Mouse (Mus musculus) CH12.LX (cell line): ENCODE results near the gene Senp8. TPM values are rescaled to one million over a fixed set of nuclear protein-coding genes. Genes with fewer than 3 reads are reported as not detected.

Source experiments
- DNase-seq: peaks from one replicate; pipeline ENCODE4 v3.0.0-alpha.2; 2013; ENCODE audit errors: extremely low read depth
- H3K27ac ChIP-seq: 2 replicates; pipeline ENCODE4 v1.5.1; 2012; ENCODE audit warnings: low read depth, mild to moderate bottlenecking, control low read depth, moderate library complexity; ENCODE audit not compliant: insufficient read depth
- H3K27me3 ChIP-seq: replicated peaks from 2 replicates; pipeline ENCODE3; 2012; ENCODE audit warnings: inconsistent platforms
- H3K36me3 ChIP-seq, 2 experiments: replicated peaks in 1 of 2; 2 replicates each; pipeline versions ENCODE3 to v1.6.1; 2012; ENCODE audit warnings: inconsistent platforms in 1 of 2, low read length in 1 of 2, mild to moderate bottlenecking in 1 of 2, mixed read lengths in 1 of 2, moderate library complexity in 1 of 2; ENCODE audit not compliant: control insufficient read depth in 1 of 2, insufficient read depth in 1 of 2
- H3K4me1 ChIP-seq, 2 experiments: 2 replicates each; pipeline ENCODE4 v1.6.1; 2012; ENCODE audit warnings: inconsistent platforms in 1 of 2, moderate library complexity in 1 of 2; ENCODE audit not compliant: insufficient read depth in 2 of 2, control insufficient read depth in 1 of 2
- H3K4me2 ChIP-seq: 2 replicates; pipeline ENCODE4 v1.6.1; 2012; ENCODE audit warnings: low read depth, mild to moderate bottlenecking, control low read depth; ENCODE audit not compliant: poor library complexity, insufficient read depth, severe bottlenecking
- H3K4me3 ChIP-seq, 3 experiments: fragments of 150-350 bp in 1 of 3; sonication (generic) in 1 of 3; replicated peaks in 1 of 3; 2 replicates each; pipeline versions ENCODE3 to v1.5.1; 2011 to 2012; ENCODE audit warnings: low read depth in 2 of 3, low read length in 2 of 3, mild to moderate bottlenecking in 2 of 3, moderate library complexity in 2 of 3, control low read depth in 1 of 3, improper control_type of control experiment in 1 of 3, inconsistent platforms in 1 of 3, mixed read lengths in 1 of 3; ENCODE audit not compliant: poor library complexity in 1 of 3
- H3K79me2 ChIP-seq: replicated peaks from 2 replicates; pipeline ENCODE4 v1.6.1; 2012; ENCODE audit warnings: mild to moderate bottlenecking, moderate library complexity; ENCODE audit not compliant: control insufficient read depth, poor library complexity, insufficient read depth, severe bottlenecking; ENCODE audit errors: extremely low read depth
- H3K9ac ChIP-seq: 2 replicates; pipeline ENCODE4 v1.6.1; 2012; ENCODE audit warnings: low read depth, mild to moderate bottlenecking, control low read depth, moderate library complexity; ENCODE audit not compliant: insufficient read depth
- H3K9me3 ChIP-seq: replicated peaks from 2 replicates; pipeline ENCODE3; 2012; ENCODE audit warnings: low read length, inconsistent platforms, mixed read lengths
- CHD1 ChIP-seq: IDR thresholded peaks from 2 replicates; pipeline ENCODE4 v1.6.1; 2012; ENCODE audit warnings: low read depth, low read length, improper control_type of control experiment, inconsistent platforms
- CHD2 ChIP-seq: IDR thresholded peaks from 2 replicates; pipeline ENCODE4 v1.6.1; 2011; ENCODE audit warnings: low read length, improper control_type of control experiment
- ELF1 ChIP-seq: IDR thresholded peaks from 2 replicates; pipeline ENCODE4 v1.6.1; 2014; ENCODE audit warnings: low read depth, mild to moderate bottlenecking, inconsistent platforms, low read length, improper control_type of control experiment
- EP300 ChIP-seq: IDR thresholded peaks from 2 replicates; pipeline ENCODE4 v1.6.1; 2011; ENCODE audit warnings: low read length, improper control_type of control experiment
- IRF4 ChIP-seq: IDR thresholded peaks from 2 replicates; pipeline ENCODE4 v1.6.1; 2014; ENCODE audit warnings: low read depth, mild to moderate bottlenecking, inconsistent platforms, low read length, improper control_type of control experiment
- JUN ChIP-seq: IDR thresholded peaks from 2 replicates; pipeline ENCODE4 v1.6.1; 2011; ENCODE audit warnings: low read depth, mild to moderate bottlenecking, low read length, improper control_type of control experiment, moderate library complexity; ENCODE audit not compliant: insufficient read depth
- JUND ChIP-seq: conservative IDR thresholded peaks from 2 replicates; pipeline ENCODE4 v1.6.1; 2011; ENCODE audit warnings: low read depth, low read length, improper control_type of control experiment
- MXI1 ChIP-seq: IDR thresholded peaks from 2 replicates; pipeline ENCODE4 v1.6.1; 2011; ENCODE audit warnings: mild to moderate bottlenecking, low read depth, low read length, improper control_type of control experiment
- NRF1 ChIP-seq: IDR thresholded peaks from 2 replicates; pipeline ENCODE4 v1.6.1; 2014; ENCODE audit warnings: low read depth, mild to moderate bottlenecking, inconsistent platforms, low read length, improper control_type of control experiment, moderate library complexity
- PAX5 ChIP-seq: IDR thresholded peaks from 2 replicates; pipeline ENCODE4 v1.6.1; 2012; ENCODE audit warnings: low read length, inconsistent platforms, mixed read lengths
- POLR2A ChIP-seq: IDR thresholded peaks from 2 replicates; pipeline ENCODE4 v1.6.1; 2011; ENCODE audit warnings: low read depth, mild to moderate bottlenecking, improper control_type of control experiment, low read length
- POLR2AphosphoS2 ChIP-seq: IDR thresholded peaks from 2 replicates; pipeline ENCODE4 v1.6.1; 2011; ENCODE audit warnings: low read depth, low read length, improper control_type of control experiment
- RCOR1 ChIP-seq: conservative IDR thresholded peaks from 2 replicates; pipeline ENCODE4 v1.6.1; 2012; ENCODE audit warnings: low read depth, mild to moderate bottlenecking, inconsistent platforms, low read length, improper control_type of control experiment
- ZC3H11A ChIP-seq: IDR thresholded peaks from 2 replicates; pipeline ENCODE4 v1.6.1; 2012; ENCODE audit warnings: low read depth, mild to moderate bottlenecking, inconsistent platforms, low read length, improper control_type of control experiment
- ZNF384 ChIP-seq: IDR thresholded peaks from 2 replicates; pipeline ENCODE4 v1.6.1; 2012; ENCODE audit warnings: low read depth, low read length, improper control_type of control experiment, inconsistent platforms
- dilution Hi-C: fragments of 300-500 bp; cut with MboI; formaldehyde crosslinking; loops from 2 replicates; pipeline ENCODE4 v1.14.3; 2020; ENCODE audit warnings: low sequenced_read_pairs; ENCODE audit not compliant: extremely low pct_unique_long_range_greater_than_20kb, extremely low pct_ligation_motif_present
- in situ Hi-C: fragments of 300-500 bp; cut with MboI; formaldehyde crosslinking; loops from 3 replicates; pipeline ENCODE4 v1.14.3; 2019; ENCODE audit warnings: low sequenced_read_pairs, low pct_ligation_motif_present, low pct_unique_long_range_greater_than_20kb, mixed read lengths
- polyA plus RNA-seq: library from polyadenylated mRNA; unstranded; fragments of >175 nt; gene quantifications from 2 replicates; pipeline ENCODE4 v1.2.1, GENCODE M21; 2012; ENCODE audit warnings: low read depth; ENCODE audit not compliant: insufficient read length
- total RNA-seq, 2 experiments: library from RNA; depleted of rRNA; stranded (reverse); fragments of 300-350 nt in 1 of 2; fragments of >200 nt in 1 of 2; gene quantifications; 2 replicates each; pipeline ENCODE4 v1.2.3; 2012 to 2014

Senp8 gene
- total and polyA plus RNA-seq, 3 experiments = 5.2 to 8.5 (median 6.1) TPM

GRCm38 (mm10) chr9:59695451-59695813 is 55.1 kb downstream of the Senp8 start:
- H3K4me2 ChIP-seq = no peak overlapping the region
- H3K79me2 ChIP-seq = no peaks in the 10 kb centered on the region
- in situ Hi-C loops = no loop called here
- no peaks in the 10 kb centered on the region for H3K36me3 ChIP-seq
- H3K9ac ChIP-seq = no peak overlapping the region
- DNase-seq = no peak
- no peak for TF ChIP-seq JUND
- no peak for TF ChIP-seq RCOR1
- TF ChIP-seq CHD1 = no peak
- dilution Hi-C loops = no loop called here
- no peaks in the 10 kb centered on the region for H3K9me3 ChIP-seq
- no peaks in the 10 kb centered on the region for H3K4me1 ChIP-seq
- peaks cover 8% of the 10 kb centered on the region for H3K27me3 ChIP-seq
- no peak overlapping the region for H3K27ac ChIP-seq
- H3K4me3 ChIP-seq = no peak overlapping the region

GRCm38 (mm10) chr9:59694571-59695450 is 55.7 kb downstream of the Senp8 start:
- Histone ChIP-seq H3K9me3 (no peaks in the 10 kb centered on the region), H3K4me2 (no peak overlapping the region), H3K9ac (no peak overlapping the region), H3K4me1 (no peaks in the 10 kb centered on the region), H3K4me3 (no peak overlapping the region), H3K27me3 (peaks cover 8% of the 10 kb centered on the region), H3K36me3 (no peaks in the 10 kb centered on the region), H3K79me2 (no peaks in the 10 kb centered on the region), H3K27ac (no peak overlapping the region)
- in situ Hi-C loops (no loop called here), dilution Hi-C loops (no loop called here)
- TF ChIP-seq IRF4 (no peak), JUN (no peak), JUND (no peak), POLR2AphosphoS2 (no peak), MXI1 (no peak), RCOR1 (no peak), ELF1 (no peak), NRF1 (no peak), CHD2 (no peak), ZNF384 (no peak), ZC3H11A (no peak), PAX5 (no peak), EP300 (no peak), POLR2A (no peak)
- DNase-seq = no peak
